Mouse (Mus musculus) spleen, postnatal 4 days (tissue): ENCODE measurements around the gene Pdgfa.

Experiments used
- DNase-seq, 2 experiments: peaks; one replicate each; pipeline ENCODE4 v3.0.0; 2022; ENCODE audit warnings: low spot score in 2 of 2

Gene Pdgfa

GRCm38 (mm10) chr5:138997171-138997788 is at the start of gene Pdgfa:
Gene Pdgfa (minus strand): TSS chr5:138997370.
- no peak for DNase-seq

- no peak for DNase-seq
Measured at GRCm38 (mm10) chr5:139046636-139047035, 49.5 kb upstream of the Pdgfa start.

- no peak for DNase-seq
Measured at GRCm38 (mm10) chr5:139043546-139043945, 46.4 kb upstream of the Pdgfa start.

- DNase-seq, result no peak
Measured at GRCm38 (mm10) chr5:139042299-139042698, 45.1 kb upstream of the Pdgfa start.

- DNase-seq, result no peak
Measured at GRCm38 (mm10) chr5:139035171-139035570, 38.0 kb upstream of the Pdgfa start.

- DNase-seq, result no peak
Measured at GRCm38 (mm10) chr5:139034746-139035145, 37.6 kb upstream of the Pdgfa start.

GRCm38 (mm10) chr5:139033406-139034317 is 36.5 kb upstream of the Pdgfa start:
- no peak for DNase-seq

GRCm38 (mm10) chr5:139027603-139028002 is 30.4 kb upstream of the Pdgfa start:
- DNase-seq, result no peak

GRCm38 (mm10) chr5:139024351-139025105 is 27.4 kb upstream of the Pdgfa start:
- no peak for DNase-seq

- DNase-seq, result no peak
Measured at GRCm38 (mm10) chr5:139020595-139020994, 23.4 kb upstream of the Pdgfa start.

- peak in 1 of 2 experiments; percentile 56 for DNase-seq
Measured at GRCm38 (mm10) chr5:139017371-139018124, 20.4 kb upstream of the Pdgfa start.

- DNase-seq, result no peak
Measured at GRCm38 (mm10) chr5:139015097-139015496, 17.9 kb upstream of the Pdgfa start.

- DNase-seq, result no peak
Measured at GRCm38 (mm10) chr5:139010649-139011048, 13.5 kb upstream of the Pdgfa start.

- DNase-seq, result no peak
Measured at GRCm38 (mm10) chr5:139007141-139007775, 10.1 kb upstream of the Pdgfa start.

GRCm38 (mm10) chr5:139004588-139004987 is 7.4 kb upstream of the Pdgfa start:
- no peak for DNase-seq

GRCm38 (mm10) chr5:138999716-139000115 is 2.5 kb upstream of the Pdgfa start:
- DNase-seq, result no peak

- no peak for DNase-seq
Measured at GRCm38 (mm10) chr5:138997936-138998580, 888 bp upstream of the Pdgfa start.

- DNase-seq, result no peak
Measured at GRCm38 (mm10) chr5:138996322-138997073, 672 bp downstream of the Pdgfa start.

GRCm38 (mm10) chr5:138995721-138996311 is 1.4 kb downstream of the Pdgfa start:
- DNase-seq, result peak in 1 of 2 experiments; percentile 72
